In genomic region chr4:138943730-138944129, GRCm38 (mm10) we compare ENCODE assay signal across 8 mouse cellular contexts. TPM values are rescaled to one million over a fixed set of nuclear protein-coding genes. Genes with fewer than 3 reads are reported as not detected.
DNase-seq lines count a peak whose midpoint lies in the region; ATAC-seq and TF ChIP-seq lines count a peak whose summit lies in the region.

No protein-coding gene starts in this region.

- peak; percentile 61 for TF ChIP-seq CTCF in gastrocnemius, adult 2 months (IDR thresholded peaks at IDR 0.05)
- TF ChIP-seq CTCF in midbrain, postnatal 0 days (IDR thresholded peaks at IDR 0.05): peak; percentile 66

- no peak overlapping the region for H3K27ac ChIP-seq in forebrain, embryonic 13.5 days
- H3K27ac ChIP-seq in forebrain, embryonic 12.5 days: no peak overlapping the region
- peak overlapping the region; percentile 85 for H3K27ac ChIP-seq in gastrocnemius, adult 2 months
- no peak overlapping the region for H3K27ac ChIP-seq in intestine, embryonic 15.5 days
- no peak overlapping the region for H3K27ac ChIP-seq in limb, embryonic 11.5 days (replicated peaks; ENCODE audit: low read depth, low read length)
- no peak overlapping the region for H3K27ac ChIP-seq in midbrain, postnatal 0 days (ENCODE audit: low read depth, low read length)

- H3K9me3 ChIP-seq in forebrain, embryonic 13.5 days (replicated peaks): no peaks in the 10 kb centered on the region
- no peaks in the 10 kb centered on the region for H3K9me3 ChIP-seq in forebrain, embryonic 12.5 days
- H3K9me3 ChIP-seq in intestine, embryonic 15.5 days: no peaks in the 10 kb centered on the region
- no peaks in the 10 kb centered on the region for H3K9me3 ChIP-seq in limb, embryonic 11.5 days (ENCODE audit: control insufficient read depth, low read length)
- no peaks in the 10 kb centered on the region for H3K9me3 ChIP-seq in midbrain, postnatal 0 days (ENCODE audit: low read length)

- H3K4me2 ChIP-seq in forebrain, embryonic 13.5 days: peak overlapping the region; percentile 20; the same call in 1 of the 2 replicates
- no peak overlapping the region for H3K4me2 ChIP-seq in forebrain, embryonic 12.5 days
- H3K4me2 ChIP-seq in intestine, embryonic 15.5 days (replicated peaks): peak overlapping the region; percentile 7; the same call in 1 of the 2 replicates
- H3K4me2 ChIP-seq in limb, embryonic 11.5 days (ENCODE audit: low read depth, severe bottlenecking): no peak overlapping the region
- no peak overlapping the region for H3K4me2 ChIP-seq in midbrain, postnatal 0 days (ENCODE audit: low read depth, low read length, poor library complexity, severe bottlenecking)

- peak; percentile 67 for DNase-seq in brain, adult 2 months (ENCODE audit: low read depth, low spot score)
- peak; percentile 85 for DNase-seq in gastrocnemius, adult 2 months
- DNase-seq in limb, embryonic 11.5 days (ENCODE audit: low spot score): peak; percentile 77
- peak; percentile 76 for DNase-seq in midbrain, postnatal 0 days (ENCODE audit: low spot score)
- DNase-seq in splenic B cell, adult 2 months (ENCODE audit: low read depth, low spot score): peak; percentile 96

- 24% methylated on average over 15 of the region's 15 CpGs for WGBS in forebrain, embryonic 13.5 days
- WGBS in forebrain, embryonic 12.5 days: 28% methylated on average over 15 of the region's 15 CpGs
- WGBS in intestine, embryonic 15.5 days: 33% methylated on average over 15 of the region's 15 CpGs
- 33% methylated on average over 15 of the region's 15 CpGs for WGBS in limb, embryonic 11.5 days
- 30% methylated on average over 15 of the region's 15 CpGs for WGBS in midbrain, postnatal 0 days

- ATAC-seq in forebrain, embryonic 13.5 days: no peak
- no peak for ATAC-seq in forebrain, embryonic 12.5 days (ENCODE audit: low FRiP score)
- peak; percentile 56; the same call in 1 of the 2 replicates for ATAC-seq in intestine, embryonic 15.5 days
- no peak for ATAC-seq in limb, embryonic 11.5 days (ENCODE audit: insufficient number of reproducible peaks, low FRiP score, low TSS enrichment, low read depth)
- ATAC-seq in midbrain, postnatal 0 days (ENCODE audit: low FRiP score): no peak

- no peak overlapping the region for H3K9ac ChIP-seq in forebrain, embryonic 13.5 days
- H3K9ac ChIP-seq in forebrain, embryonic 12.5 days: no peak overlapping the region
- no peak overlapping the region for H3K9ac ChIP-seq in intestine, embryonic 15.5 days
- no peak overlapping the region for H3K9ac ChIP-seq in limb, embryonic 11.5 days (ENCODE audit: low read length)
- no peak overlapping the region for H3K9ac ChIP-seq in midbrain, postnatal 0 days (replicated peaks; ENCODE audit: low read length, poor library complexity, severe bottlenecking)

- no peaks in the 10 kb centered on the region; the same call in 1 of the 2 replicates for H3K27me3 ChIP-seq in forebrain, embryonic 13.5 days
- no peaks in the 10 kb centered on the region for H3K27me3 ChIP-seq in forebrain, embryonic 12.5 days
- no peaks in the 10 kb centered on the region for H3K27me3 ChIP-seq in intestine, embryonic 15.5 days (replicated peaks)
- H3K27me3 ChIP-seq in limb, embryonic 11.5 days (ENCODE audit: control insufficient read depth, insufficient read depth, low read length): no peaks in the 10 kb centered on the region
- no peaks in the 10 kb centered on the region for H3K27me3 ChIP-seq in midbrain, postnatal 0 days (ENCODE audit: insufficient read depth, low read length)
- H3K27me3 ChIP-seq in splenic B cell, adult 2 months (ENCODE audit: control insufficient read depth, insufficient read depth, low read length, poor library complexity, severe bottlenecking): no peaks in the 10 kb centered on the region

- 0 out of 2 replicates have a peak, but pooled peaks cover 10% of the 10 kb centered on the region for H3K4me1 ChIP-seq in forebrain, embryonic 13.5 days
- H3K4me1 ChIP-seq in forebrain, embryonic 12.5 days: no peaks in the 10 kb centered on the region; the same call in 1 of the 2 replicates
- peaks cover 10% of the 10 kb centered on the region for H3K4me1 ChIP-seq in intestine, embryonic 15.5 days (replicated peaks)
- H3K4me1 ChIP-seq in limb, embryonic 11.5 days (ENCODE audit: control insufficient read depth, insufficient read depth, low read length): 0 out of 2 replicates have a peak, but pooled peaks cover 5% of the 10 kb centered on the region
- no peaks in the 10 kb centered on the region for H3K4me1 ChIP-seq in midbrain, postnatal 0 days (ENCODE audit: insufficient read depth, low read length)

- no peak overlapping the region for H3K4me3 ChIP-seq in forebrain, embryonic 13.5 days
- H3K4me3 ChIP-seq in forebrain, embryonic 12.5 days (replicated peaks): no peak overlapping the region
- peak overlapping the region; percentile 66 for H3K4me3 ChIP-seq in gastrocnemius, adult 2 months
- H3K4me3 ChIP-seq in intestine, embryonic 15.5 days (replicated peaks): peak overlapping the region; percentile 19; the same call in 1 of the 2 replicates
- no peak overlapping the region for H3K4me3 ChIP-seq in limb, embryonic 11.5 days (ENCODE audit: low read depth, low read length)
- H3K4me3 ChIP-seq in midbrain, postnatal 0 days (ENCODE audit: low read depth, low read length): no peak overlapping the region

- no peaks in the 10 kb centered on the region for H3K36me3 ChIP-seq in forebrain, embryonic 13.5 days (ENCODE audit: poor library complexity, severe bottlenecking)
- H3K36me3 ChIP-seq in forebrain, embryonic 12.5 days (replicated peaks): no peaks in the 10 kb centered on the region
- H3K36me3 ChIP-seq in intestine, embryonic 15.5 days: no peaks in the 10 kb centered on the region
- no peaks in the 10 kb centered on the region for H3K36me3 ChIP-seq in limb, embryonic 11.5 days (ENCODE audit: control insufficient read depth, insufficient read depth, low read length)
- H3K36me3 ChIP-seq in midbrain, postnatal 0 days (ENCODE audit: insufficient read depth, low read length): no peaks in the 10 kb centered on the region
- H3K36me3 ChIP-seq in splenic B cell, adult 2 months (ENCODE audit: control insufficient read depth, insufficient read depth, low read length, poor library complexity, severe bottlenecking): no peaks in the 10 kb centered on the region

- intact Hi-C loops in gastrocnemius, adult 2 months (cut with DNase I): loop anchor here (5.0 kb wide), 1 partner anchor 39 kb away; no protein-coding TSS in a partner anchor

RNA-seq across cellular contexts. Expression of gene Rnf186, which starts 23.2 kb away (rescaled TPM):
- polyA plus RNA-seq in forebrain, embryonic 13.5 days (2015; fragmentation: Nextera tagmentation; extraction: Ambion mirVana): 0.57 TPM in 1 of 2 replicates, not detected in the other
- not detected in 2 replicates for polyA plus RNA-seq in forebrain, embryonic 12.5 days (2016; fragmentation: Nextera tagmentation; extraction: Ambion mirVana)
- total RNA-seq in gastrocnemius, adult 2 months (2021): not detected
- 79.5 and 98.0 TPM in 2 replicates for polyA plus RNA-seq in intestine, embryonic 15.5 days (2015; fragmentation: Nextera tagmentation; extraction: Ambion mirVana)
- not detected in 2 replicates for polyA plus RNA-seq in limb, embryonic 11.5 days (2014; fragmentation: Nextera tagmentation; extraction: Ambion mirVana)
- total RNA-seq in midbrain, postnatal 0 days (2014; rRNA removed): not detected in 2 replicates
- polyA plus RNA-seq in midbrain, postnatal 0 days (2015; fragmentation: Nextera tagmentation; extraction: Ambion mirVana): not detected in 2 replicates

RNA-seq across cellular contexts. Expression of gene Tmco4, which starts 29.0 kb away (rescaled TPM):
- 0.48 and 0.93 TPM in 2 replicates for polyA plus RNA-seq in forebrain, embryonic 13.5 days (2015; fragmentation: Nextera tagmentation; extraction: Ambion mirVana)
- 0.88 and 0.96 TPM in 2 replicates for polyA plus RNA-seq in forebrain, embryonic 12.5 days (2016; fragmentation: Nextera tagmentation; extraction: Ambion mirVana)
- 1 to 10 TPM; 7.5 to 7.6 TPM for total RNA-seq in gastrocnemius, adult 2 months (2021)
- 14.1 and 14.3 TPM in 2 replicates for polyA plus RNA-seq in intestine, embryonic 15.5 days (2015; fragmentation: Nextera tagmentation; extraction: Ambion mirVana)
- polyA plus RNA-seq in limb, embryonic 11.5 days (2014; fragmentation: Nextera tagmentation; extraction: Ambion mirVana): 1.0 and 1.4 TPM in 2 replicates
- total RNA-seq in midbrain, postnatal 0 days (2014; rRNA removed): 1.9 and 2.9 TPM in 2 replicates
- 1.1 and 1.3 TPM in 2 replicates for polyA plus RNA-seq in midbrain, postnatal 0 days (2015; fragmentation: Nextera tagmentation; extraction: Ambion mirVana)

RNA-seq across cellular contexts. Expression of gene Otud3, which starts 30.0 kb away (rescaled TPM):
- polyA plus RNA-seq in forebrain, embryonic 13.5 days (2015; fragmentation: Nextera tagmentation; extraction: Ambion mirVana): 2.5 and 3.6 TPM in 2 replicates
- 3.5 and 4.0 TPM in 2 replicates for polyA plus RNA-seq in forebrain, embryonic 12.5 days (2016; fragmentation: Nextera tagmentation; extraction: Ambion mirVana)
- total RNA-seq in gastrocnemius, adult 2 months (2021): 10 to 100 TPM; 15.7 to 17.2 TPM
- 4.5 and 6.2 TPM in 2 replicates for polyA plus RNA-seq in intestine, embryonic 15.5 days (2015; fragmentation: Nextera tagmentation; extraction: Ambion mirVana)
- 3.6 and 3.7 TPM in 2 replicates for polyA plus RNA-seq in limb, embryonic 11.5 days (2014; fragmentation: Nextera tagmentation; extraction: Ambion mirVana)
- 8.5 and 9.0 TPM in 2 replicates for total RNA-seq in midbrain, postnatal 0 days (2014; rRNA removed)
- polyA plus RNA-seq in midbrain, postnatal 0 days (2015; fragmentation: Nextera tagmentation; extraction: Ambion mirVana): 3.1 and 3.8 TPM in 2 replicates

Comparison
In these comparisons a context has a peak if more than half of its experiments do, and no peak if none do; other contexts are left out.
1. H3K4me2 ChIP-seq: peak in forebrain, embryonic 13.5 days (single experiment) and intestine, embryonic 15.5 days (single experiment); none in forebrain, embryonic 12.5 days (single experiment), limb, embryonic 11.5 days (single experiment) and midbrain, postnatal 0 days (single experiment).
2. H3K4me3 ChIP-seq: peak in gastrocnemius, adult 2 months (single experiment) and intestine, embryonic 15.5 days (single experiment); none in forebrain, embryonic 13.5 days (single experiment), forebrain, embryonic 12.5 days (single experiment), limb, embryonic 11.5 days (single experiment) and midbrain, postnatal 0 days (single experiment).
3. RNA of gene Rnf186, which starts 23.2 kb away (polyA plus RNA-seq): 79.5 to 98.0 TPM in intestine, embryonic 15.5 days; 0.57 TPM in forebrain, embryonic 13.5 days, not detected in forebrain, embryonic 12.5 days, not detected in limb, embryonic 11.5 days and not detected in midbrain, postnatal 0 days; every median in the first group is over 10 times any median in the second.
4. Peak in every context shown above with its lines, with median percentiles within 50 percentile points of each other: DNase-seq.